Mouse (Mus musculus) fat pad, adult 2 months (tissue): ENCODE measurements at regions not wholly inside any gene's neighbourhood (a gene's known extent, or its start where the extent isn't known, plus 50 kb on each side); places are given as distances from the start of the nearest gene placed in this dataset.

Experiments used
- DNase-seq: peaks from one replicate; pipeline ENCODE4 v3.0.0-alpha.2; 2011; ENCODE audit warnings: low read depth, low spot score; ENCODE audit errors: extremely low read depth

DNA sequence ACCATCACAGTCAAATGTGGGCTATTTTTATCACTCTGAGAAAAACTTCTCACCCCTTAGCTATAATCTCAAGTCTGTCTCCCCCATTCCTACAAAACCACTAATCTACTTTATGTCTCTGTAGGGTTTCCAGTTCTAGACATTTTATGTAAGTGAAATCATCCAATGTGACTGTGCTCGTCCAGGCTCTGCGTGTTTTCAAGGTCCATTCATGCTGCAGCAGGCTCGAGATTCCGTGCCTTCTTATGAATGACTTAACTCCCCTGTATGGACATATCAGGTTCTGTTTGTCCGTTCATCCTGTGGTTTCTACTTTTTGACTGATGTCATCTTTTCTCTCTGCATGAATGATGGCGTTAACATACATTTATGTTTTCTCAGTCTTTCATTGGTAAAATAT, 357.6 kb downstream of the 1500009L16Rik start:
- DNase-seq, result no peak

DNA sequence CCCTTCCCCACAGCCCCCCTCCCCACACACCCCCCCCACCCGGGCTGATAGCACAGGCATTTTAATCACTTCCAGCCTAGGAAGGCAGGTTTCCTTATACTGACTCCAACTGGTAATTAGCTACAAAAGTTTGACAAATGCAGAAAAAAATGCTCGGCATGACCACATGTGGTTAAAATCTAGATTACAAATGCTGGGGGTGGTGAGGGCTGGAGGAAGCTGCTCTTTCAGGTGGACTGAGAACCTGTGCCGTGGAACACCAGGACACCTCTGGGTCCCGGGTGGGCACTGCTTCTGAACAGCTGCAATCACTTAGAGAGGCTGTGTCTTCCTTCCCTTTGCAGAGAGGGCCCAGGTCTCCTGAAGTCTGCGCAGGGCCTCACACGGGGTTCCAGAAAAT, 358.7 kb downstream of the Nuak1 start:
- no peak for DNase-seq

DNA sequence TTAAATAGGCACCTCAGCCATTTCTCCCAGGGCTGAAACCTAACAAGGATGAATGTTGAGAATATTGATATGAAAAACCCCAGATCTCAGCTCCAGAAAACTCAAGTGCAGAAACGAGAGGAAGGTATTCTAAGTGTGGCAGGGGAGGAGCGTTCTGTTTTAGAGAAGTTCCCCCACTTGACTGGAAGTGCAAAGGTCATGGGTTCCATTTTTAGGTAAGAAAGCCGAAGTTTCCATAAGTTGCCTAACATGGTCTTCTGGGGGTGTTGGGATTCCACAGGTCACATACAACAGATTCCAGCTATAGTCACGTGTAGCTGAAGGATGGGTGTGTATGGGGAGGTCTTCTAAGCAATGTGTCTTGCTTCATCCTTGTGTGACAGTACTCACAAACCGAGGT, 352.9 kb downstream of the Nuak1 start:
- no peak for DNase-seq

GRCm38 (mm10) chr10:84087929-84088328, 352.5 kb downstream of the Nuak1 start:
- no peak for DNase-seq

DNA sequence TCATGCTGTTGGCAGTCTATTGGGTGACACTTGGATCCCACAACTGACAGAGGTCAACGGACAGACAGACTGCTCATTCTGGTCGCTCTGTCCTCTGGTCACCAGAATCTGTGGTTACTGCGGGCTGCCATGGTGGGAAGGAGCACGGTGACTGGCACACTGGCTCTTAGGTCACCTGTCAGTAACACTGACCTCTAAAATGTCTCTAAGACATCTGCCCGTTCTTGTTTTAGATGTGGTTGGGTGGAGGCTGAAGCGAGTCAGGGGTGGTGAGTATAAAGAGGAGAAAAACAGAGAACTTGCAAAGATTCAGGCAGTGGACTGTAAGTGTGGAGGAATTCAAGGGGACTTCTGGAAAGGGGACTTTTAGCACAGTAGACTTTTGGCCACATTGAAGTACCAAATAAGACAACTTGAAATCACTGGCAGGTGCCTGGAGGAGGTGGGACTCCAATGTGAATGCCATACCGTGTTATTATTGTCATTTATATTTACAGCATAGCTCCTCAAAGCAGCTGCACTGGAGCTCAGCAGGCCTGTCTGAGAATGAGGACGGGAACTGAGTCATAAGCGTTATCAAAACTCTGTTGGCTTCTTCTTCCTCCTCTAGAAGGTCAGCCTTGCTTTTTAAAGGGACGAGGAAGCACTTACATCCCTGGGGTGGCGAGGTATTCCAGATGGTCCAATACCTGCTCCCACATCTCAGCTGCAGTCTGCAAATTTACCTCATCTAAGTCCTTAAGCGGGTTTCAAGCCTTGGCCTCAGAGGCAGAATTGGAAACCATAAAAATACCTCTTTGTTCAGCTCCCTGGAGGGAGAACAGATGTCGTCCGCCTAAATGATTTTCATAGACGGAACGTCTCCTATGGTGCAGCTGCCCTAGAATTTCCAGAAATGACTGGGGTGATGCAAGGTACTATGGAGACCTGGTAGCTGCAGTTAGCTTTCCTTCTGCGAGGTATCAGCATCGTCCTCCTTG, 351.3 kb downstream of the Nuak1 start:
- no peak for DNase-seq

DNA sequence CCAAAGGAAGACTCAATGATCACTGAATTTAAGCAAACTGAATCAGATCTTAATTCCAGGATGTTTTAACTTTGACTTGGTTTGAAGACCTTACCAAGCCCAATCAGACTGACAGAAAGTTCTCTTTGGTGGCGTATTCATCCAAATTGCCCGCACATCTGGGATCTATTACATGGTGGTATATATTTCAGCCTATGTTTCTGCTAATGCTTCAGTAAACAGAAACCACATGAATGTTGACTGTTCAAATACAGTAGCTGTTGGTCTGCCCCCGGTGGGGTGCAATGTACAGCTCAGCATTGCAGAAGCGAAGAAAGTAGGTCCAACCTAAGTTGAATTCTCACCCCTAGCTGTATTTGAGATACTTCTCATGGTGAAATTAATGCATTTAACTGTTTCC, 346.5 kb downstream of the Nuak1 start:
- DNase-seq, result no peak

DNA sequence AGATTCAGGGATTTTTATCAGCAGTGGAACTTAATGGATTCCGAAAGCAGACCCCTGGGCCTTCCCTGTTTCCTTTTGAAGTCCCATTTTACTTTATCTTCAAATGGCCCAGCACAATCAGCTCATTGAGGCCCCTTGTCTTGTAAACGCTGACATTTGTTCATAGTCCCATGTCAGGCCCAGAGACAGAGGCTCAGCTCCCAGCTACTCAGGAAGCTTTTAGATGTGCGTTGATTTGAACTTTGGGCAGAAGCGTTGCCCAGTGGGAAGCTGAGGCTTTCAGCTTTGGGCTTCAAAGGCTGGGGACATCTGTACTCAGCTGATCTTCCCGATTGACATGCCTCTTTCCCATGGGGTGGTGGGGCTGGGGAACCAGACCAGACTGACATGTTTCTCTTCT, 343.2 kb downstream of the Nuak1 start:
- DNase-seq, result no peak

DNA sequence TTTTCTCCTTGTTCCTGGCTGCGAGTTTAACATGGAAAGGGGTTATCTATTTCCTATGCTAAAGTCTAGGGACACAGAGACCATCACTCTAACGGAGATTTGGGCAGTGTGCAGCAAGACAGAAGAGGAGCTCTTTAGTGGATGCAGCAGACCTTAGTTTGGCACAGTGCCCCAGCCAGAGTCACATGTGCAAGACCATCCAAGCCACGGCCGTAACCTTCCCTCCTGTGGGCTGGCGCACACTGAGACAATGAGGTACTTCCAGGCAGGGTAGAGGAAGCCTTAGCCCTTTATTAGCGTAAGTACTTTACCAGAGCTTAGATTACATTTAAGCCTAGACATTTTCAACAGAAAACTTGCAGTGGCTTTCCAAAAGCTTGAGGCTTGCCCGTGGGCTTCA, 336.4 kb downstream of the Nuak1 start:
- no peak for DNase-seq

- no peak for DNase-seq
Observed at GRCm38 (mm10) chr10:84104556-84104955, 335.8 kb downstream of the Nuak1 start.

GRCm38 (mm10) chr10:84109680-84110371, 330.6 kb downstream of the Nuak1 start:
- no peak for DNase-seq

DNA sequence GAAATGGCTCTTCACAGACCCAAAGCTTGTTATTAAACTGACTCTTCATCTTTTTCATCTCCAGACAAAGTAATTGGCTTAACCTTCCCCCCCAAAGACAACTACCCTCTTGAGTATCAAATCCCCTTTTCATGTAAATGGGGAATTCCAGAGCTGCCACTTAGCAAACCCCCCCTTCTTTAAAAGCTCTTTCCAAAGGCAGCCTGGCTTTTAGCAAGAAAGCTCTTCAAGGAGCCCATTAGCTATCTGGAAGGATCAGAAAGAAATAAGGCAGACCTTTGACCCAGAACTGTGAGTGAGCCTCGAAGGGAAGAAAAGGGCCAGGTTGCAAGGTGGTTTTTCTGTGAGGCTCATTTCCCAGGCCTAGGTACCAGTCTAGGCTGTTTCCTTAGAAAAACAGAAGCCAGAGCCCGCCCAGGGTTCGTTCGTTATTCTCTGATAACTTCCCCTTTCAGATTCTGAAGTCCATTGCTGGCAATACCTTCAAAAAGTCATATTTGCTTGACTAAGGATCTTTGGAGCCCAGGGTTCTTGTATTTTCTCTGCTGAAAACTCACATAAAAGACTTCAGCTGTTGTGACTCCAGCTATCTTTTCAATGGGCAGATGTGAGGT, 329.9 kb downstream of the Nuak1 start:
- DNase-seq, result no peak

DNA sequence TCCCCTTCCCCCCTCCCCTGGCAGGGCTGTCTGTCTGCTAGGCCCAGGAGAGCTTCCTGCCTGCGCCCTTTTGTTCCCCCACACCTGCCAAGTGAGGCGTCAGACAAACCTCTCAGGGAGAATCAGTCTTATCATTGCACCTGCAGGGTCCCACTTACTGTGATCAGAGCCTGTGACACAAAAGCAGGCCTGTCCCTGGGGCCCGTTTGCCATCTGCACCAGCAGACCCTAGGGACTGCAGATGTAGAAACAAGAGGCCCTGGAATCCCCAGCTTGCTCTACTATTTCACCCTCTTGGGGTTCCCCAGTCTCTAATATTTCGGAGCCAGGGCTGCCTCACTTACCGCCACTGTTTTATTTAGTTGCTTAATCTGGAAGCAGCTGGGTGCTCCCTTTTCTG, 328.9 kb downstream of the Nuak1 start:
- no peak for DNase-seq

- no peak for DNase-seq
Observed at GRCm38 (mm10) chr10:84111909-84112308, 328.5 kb downstream of the Nuak1 start.

GRCm38 (mm10) chr10:84119952-84120550, 320.3 kb downstream of the Nuak1 start:
- no peak for DNase-seq

GRCm38 (mm10) chr10:84137019-84137658, 303.3 kb downstream of the Nuak1 start:
- DNase-seq, result no peak

GRCm38 (mm10) chr10:84142741-84143454, 297.5 kb downstream of the Nuak1 start:
- no peak for DNase-seq

DNA sequence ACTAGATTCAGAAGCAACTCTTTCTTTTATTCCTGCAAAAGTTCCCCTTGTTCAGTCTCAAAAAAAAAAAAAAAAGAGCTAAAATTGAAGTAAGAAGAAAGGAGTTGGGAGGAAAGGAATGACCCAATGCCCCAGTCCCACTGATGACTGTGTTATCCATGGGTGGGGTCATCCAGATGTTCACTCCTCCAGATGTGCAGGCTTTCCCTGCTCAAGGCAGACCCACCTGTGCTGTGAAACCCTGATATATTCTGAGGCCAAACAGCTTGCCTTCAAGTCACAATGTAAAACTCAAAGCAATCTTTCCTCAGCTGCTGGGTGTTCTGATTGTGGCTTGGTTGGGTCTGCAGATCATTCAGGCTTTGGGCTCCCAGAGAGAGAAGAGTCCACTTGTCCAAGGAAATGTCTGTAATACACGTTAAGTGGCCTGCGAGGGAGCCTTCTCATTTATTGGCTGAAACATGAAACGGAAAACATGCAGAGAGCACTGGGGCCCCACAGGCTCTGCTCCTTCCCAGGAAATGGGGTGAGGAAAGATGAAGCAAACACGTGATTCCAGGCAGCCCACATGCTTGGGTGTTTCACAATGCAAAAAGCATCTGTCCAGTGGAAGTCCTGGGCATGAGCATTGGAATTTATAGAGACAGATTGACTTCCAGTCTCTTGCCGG, 296.6 kb downstream of the Nuak1 start:
- DNase-seq, result no peak

GRCm38 (mm10) chr10:84144344-84144687, 296.1 kb downstream of the Nuak1 start:
- DNase-seq, result no peak

GRCm38 (mm10) chr10:84147305-84147984, 293.0 kb downstream of the Nuak1 start:
- DNase-seq, result no peak
